Mouse (Mus musculus): Measurements from ENCODE around the gene Slpi. TPM values are rescaled to one million over a fixed set of nuclear protein-coding genes. Genes with fewer than 3 reads are reported as not detected.

Gene Slpi
- polyA plus RNA-seq, 1 experiment, result not detected

DNA sequence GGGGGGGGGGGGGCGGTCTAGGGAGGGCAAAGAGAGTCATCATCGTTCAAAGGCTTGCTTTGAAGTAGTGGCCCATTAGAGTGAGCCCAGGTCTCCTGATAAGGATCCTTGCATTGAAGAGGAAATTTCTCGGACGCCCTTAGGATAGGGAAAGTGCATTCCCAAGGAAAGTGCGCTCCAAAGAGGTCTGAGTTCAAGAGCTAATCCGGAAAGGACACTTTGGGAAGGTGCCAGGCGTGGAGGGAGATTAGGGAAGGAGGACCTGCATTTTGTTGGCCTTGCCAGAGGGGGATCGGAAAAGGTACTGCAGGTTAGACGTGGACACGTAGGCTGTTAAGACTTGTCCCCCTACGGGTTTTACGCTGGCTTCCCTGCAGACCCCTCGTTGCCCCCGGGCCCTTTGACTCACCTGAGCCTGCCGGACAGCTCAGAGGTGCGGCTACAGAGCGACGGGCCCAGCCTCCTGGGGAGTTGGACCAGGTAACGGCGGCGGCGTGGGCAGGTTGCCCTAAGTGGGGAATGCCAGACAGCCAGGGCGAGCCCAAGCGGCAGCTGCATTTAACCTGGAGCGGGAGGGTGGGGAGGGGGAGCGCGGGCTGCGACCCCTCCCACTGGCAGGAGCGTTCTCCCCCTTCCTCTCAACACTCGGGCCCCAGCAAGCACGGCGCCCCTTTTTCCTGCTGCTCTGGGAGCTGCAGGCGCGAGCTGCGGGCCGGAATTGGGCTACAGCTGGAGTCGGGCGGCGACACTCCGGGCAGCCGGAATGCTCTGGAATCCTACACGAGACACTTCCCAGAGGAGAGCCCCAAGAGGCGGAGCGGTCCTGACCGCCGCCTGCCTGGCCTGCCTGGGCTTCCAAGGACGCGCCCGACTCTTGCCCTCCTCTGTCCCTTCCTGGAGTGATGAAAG is 15.4 kb upstream of the Slpi start:
- Histone ChIP-seq H3K4me3 (ENCODE audit: insufficient read depth, low read depth, low read length) (peak overlapping the region; percentile 31), H3K27ac (replicated peaks; ENCODE audit: low read depth, low read length) (no peak overlapping the region), H3K4me1 (ENCODE audit: control insufficient read depth, insufficient read depth, insufficient read length, low read length) (no peaks in the 10 kb centered on the region; the same call in 1 of the 2 replicates)

DNA sequence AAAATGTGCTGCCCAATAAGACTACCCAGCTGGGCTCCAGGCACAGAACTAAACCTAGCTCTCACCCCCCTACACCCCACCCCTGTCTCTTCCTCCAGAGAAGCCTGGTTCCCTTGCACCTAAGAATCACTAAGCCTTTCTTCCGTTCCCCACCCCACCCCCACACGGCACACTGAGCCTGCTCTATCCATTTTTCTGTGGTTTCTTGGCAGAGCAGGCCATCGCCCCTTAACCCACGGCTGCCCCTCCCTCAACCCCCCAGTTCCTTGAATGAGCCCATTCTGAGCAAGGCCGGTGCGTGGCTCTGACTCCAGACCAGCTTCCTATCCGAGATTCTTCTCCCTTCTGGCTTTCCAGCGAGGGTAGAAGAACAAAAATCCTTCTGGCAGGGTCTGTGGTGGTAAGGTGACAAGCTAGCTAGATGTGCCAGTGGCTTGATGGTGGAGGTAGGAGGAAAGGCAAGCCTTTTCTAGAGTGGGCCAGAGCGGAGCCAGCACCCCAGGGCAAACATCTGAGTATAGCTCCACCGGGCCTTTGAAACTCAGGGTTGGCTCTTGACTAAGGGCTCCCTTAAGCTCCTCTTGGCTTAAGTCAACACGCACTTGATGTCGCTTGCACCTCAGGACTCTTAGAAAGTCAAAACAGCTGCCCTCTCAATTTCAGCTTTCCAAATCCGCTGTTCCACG is 14.6 kb upstream of the Slpi start:
- Histone ChIP-seq H3K27ac (replicated peaks; ENCODE audit: low read depth, low read length) (no peak overlapping the region), H3K4me3 (ENCODE audit: insufficient read depth, low read depth, low read length) (no peak overlapping the region), H3K4me1 (ENCODE audit: control insufficient read depth, insufficient read depth, insufficient read length, low read length) (no peaks in the 10 kb centered on the region; the same call in 1 of the 2 replicates)

DNA sequence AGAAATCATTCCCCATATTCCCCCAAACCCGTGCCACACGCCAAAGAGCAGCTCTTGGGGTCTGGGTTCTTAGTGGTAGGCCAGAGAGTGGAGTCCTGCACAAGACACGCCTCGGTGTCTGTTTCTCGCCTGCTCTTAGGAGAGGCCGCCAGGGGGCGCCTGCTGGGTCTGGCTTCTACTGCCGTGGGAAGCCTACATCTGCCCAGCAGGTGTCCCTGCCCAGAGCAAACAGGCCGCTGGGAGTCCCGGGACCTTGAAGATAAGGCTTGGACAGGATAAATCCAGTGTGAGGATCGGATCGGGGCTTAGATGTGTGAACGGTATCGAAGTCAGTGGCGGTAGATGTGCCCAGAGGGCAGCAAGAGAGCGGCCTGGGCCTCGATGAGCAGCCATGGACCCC is 14.0 kb upstream of the Slpi start, which contains the start of gene Rbpjl:
Gene Rbpjl (plus strand): TSS at position 236 of the 400 bp plus-strand sequence.
- no peak within 1 kb of the TSS for H3K4me3 ChIP-seq (ENCODE audit: insufficient read depth, low read depth, low read length)
- no peaks in the 10 kb centered on the region; the same call in 1 of the 2 replicates for H3K4me1 ChIP-seq (ENCODE audit: control insufficient read depth, insufficient read depth, insufficient read length, low read length)
- no peak within 1 kb of the TSS for H3K27ac ChIP-seq (replicated peaks; ENCODE audit: low read depth, low read length)

DNA sequence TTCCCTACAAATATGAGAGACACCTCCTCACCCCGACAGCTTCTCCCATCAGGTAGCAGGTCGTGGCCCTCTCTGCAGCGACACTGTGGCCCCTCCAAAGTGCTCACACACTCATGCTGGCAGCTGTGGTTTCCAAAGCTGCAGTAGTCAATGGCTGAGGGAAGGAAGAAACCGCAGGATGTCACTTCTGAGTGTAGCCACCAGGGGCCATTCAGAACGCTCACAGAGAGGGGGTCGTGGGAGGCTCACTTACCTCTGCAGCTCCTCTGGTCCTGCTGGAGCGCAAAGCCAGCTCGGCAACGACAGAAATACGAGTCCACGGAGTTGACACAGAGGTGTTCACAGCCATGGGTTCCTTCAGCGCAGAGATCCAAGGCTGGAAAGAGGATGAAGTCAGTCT is 8.0 kb upstream of the Slpi start:
- no peaks in the 10 kb centered on the region for H3K4me1 ChIP-seq (ENCODE audit: control insufficient read depth, insufficient read depth, insufficient read length, low read length)
- no peak overlapping the region for H3K27ac ChIP-seq (replicated peaks; ENCODE audit: low read depth, low read length)
- no peak overlapping the region for H3K4me3 ChIP-seq (ENCODE audit: insufficient read depth, low read depth, low read length)

DNA sequence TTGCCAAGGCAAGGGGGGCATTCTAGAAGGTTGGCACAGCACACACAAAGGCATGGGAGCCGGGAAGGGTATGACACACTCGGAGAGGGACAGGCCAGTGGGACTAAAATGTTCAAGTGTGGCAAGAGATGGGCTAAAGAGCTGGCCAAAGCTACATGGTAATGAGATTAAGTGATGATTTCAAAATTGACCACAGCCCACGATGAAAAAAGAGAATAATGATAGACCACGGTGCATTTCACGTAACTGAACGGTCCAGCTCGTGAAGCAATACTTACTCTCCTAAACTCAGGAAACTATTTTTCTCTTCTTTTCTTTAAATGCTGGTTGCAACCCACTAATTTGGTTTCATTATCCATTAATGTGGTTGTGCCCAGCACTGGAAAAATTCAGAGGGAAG is 7.2 kb upstream of the Slpi start:
- no peaks in the 10 kb centered on the region for H3K4me1 ChIP-seq (ENCODE audit: control insufficient read depth, insufficient read depth, insufficient read length, low read length)
- H3K4me3 ChIP-seq (ENCODE audit: insufficient read depth, low read depth, low read length), result no peak overlapping the region
- no peak overlapping the region for H3K27ac ChIP-seq (replicated peaks; ENCODE audit: low read depth, low read length)

DNA sequence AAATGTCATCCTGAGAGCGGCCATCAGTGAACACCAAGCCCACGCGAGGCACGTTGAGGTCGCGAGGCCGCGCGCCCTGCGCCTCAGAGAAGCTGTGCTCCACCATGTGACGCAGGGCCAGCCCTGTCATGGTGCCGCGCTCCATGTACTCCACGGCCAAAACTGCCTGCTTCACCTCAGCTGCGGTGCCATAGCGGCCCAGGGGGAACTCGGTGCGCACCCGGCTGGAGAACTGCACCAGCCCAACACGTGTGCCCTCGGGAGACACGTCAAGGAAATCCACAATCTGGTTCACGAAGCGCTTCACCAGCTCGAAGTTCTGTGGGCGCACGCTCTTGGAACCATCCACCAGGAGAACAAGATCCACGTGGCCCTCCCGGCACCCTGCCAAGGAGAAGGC is 4.2 kb upstream of the Slpi start:
- Histone ChIP-seq H3K27ac (replicated peaks; ENCODE audit: low read depth, low read length) (no peak overlapping the region), H3K4me3 (ENCODE audit: insufficient read depth, low read depth, low read length) (no peak overlapping the region), H3K4me1 (ENCODE audit: control insufficient read depth, insufficient read depth, insufficient read length, low read length) (no peaks in the 10 kb centered on the region)

DNA sequence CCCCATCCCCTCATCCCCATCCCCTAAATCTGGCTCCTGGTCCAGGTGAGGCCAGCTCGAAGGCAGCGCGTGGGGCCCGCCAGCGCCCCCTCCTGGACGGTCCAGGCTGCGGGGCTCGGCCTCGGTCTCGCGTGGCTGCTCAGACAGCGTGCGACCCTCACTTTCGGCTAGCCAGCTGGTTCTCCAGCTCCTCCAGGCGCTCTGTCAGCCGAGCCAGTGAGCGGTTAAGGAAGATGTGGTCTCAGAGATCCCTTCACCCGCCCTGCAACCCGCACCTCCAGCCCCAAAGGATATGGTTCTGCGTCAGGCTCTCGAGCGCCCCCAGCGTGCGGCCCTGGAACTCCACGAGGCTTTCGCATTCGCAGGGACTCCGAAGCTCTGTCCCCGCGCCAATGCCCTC is 604 bp upstream of the Slpi start:
- Histone ChIP-seq H3K4me3 (ENCODE audit: insufficient read depth, low read depth, low read length) (peak overlapping the region; percentile 50), H3K4me1 (ENCODE audit: control insufficient read depth, insufficient read depth, insufficient read length, low read length) (no peaks in the 10 kb centered on the region), H3K27ac (replicated peaks; ENCODE audit: low read depth, low read length) (no peak overlapping the region)

DNA sequence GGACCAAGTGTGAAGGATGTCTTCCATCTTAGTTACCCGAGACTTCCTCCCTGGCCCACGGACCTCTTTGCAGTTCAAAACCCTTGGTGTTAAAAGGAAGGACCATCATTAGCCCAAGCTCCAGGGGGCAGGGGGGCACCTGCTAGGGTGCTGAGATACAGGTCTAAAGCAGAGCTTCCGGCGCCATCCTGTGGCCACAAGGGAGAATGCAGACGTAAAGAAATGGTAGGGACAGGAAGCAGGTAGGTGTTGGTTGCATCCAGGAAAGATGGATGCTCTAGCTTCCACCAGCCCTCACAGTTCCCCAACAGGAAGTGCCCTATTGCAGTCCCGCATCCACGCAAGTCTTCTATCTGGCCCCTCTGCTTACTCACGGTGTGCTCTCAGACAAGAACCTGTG is 1.9 kb downstream of the Slpi start:
- Histone ChIP-seq H3K4me3 (ENCODE audit: insufficient read depth, low read depth, low read length) (no peak overlapping the region), H3K27ac (replicated peaks; ENCODE audit: low read depth, low read length) (no peak overlapping the region), H3K4me1 (ENCODE audit: control insufficient read depth, insufficient read depth, insufficient read length, low read length) (no peaks in the 10 kb centered on the region)

DNA sequence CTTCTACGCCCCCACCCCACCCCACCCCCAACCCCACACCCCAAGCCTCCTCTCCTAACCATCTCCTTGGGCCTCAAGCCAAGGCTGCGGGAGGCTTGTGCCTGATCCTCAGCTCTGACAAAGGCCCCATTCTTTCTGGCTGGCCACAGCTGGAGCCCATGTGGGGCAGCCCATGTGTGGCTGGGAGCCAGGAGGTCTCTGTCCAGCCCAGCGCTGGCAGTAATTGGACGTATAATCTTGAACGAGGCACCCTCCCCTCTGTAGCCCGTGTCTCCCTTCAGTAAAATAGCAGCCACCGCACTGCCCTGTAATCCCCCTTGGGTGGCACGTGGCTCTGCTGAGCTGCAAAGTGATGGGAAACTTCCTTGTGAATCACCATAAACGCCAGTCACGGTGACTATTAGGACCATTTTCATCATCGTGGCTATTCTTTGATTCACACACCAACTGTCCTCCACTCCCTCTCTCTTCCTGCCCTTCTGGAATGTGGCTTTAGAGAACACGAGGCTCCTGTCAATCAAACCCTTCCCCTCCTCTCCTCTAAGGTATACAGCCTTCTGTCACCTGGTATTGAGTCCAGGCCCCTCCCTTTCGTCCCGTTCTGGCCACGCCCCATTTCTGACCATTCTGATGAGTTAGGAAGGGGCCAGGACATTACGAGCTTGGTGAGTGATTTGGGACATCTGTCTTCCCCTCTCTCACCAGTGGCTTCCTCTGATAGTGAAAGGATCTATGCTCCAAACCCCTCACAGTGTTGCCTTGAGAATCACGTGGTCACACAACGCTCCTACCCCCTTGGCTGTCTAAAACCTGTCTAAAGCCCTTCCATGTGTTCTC is 2.8 kb downstream of the Slpi start:
- Histone ChIP-seq H3K4me1 (ENCODE audit: control insufficient read depth, insufficient read depth, insufficient read length, low read length) (no peaks in the 10 kb centered on the region), H3K27ac (replicated peaks; ENCODE audit: low read depth, low read length) (no peak overlapping the region), H3K4me3 (ENCODE audit: insufficient read depth, low read depth, low read length) (no peak overlapping the region)

DNA sequence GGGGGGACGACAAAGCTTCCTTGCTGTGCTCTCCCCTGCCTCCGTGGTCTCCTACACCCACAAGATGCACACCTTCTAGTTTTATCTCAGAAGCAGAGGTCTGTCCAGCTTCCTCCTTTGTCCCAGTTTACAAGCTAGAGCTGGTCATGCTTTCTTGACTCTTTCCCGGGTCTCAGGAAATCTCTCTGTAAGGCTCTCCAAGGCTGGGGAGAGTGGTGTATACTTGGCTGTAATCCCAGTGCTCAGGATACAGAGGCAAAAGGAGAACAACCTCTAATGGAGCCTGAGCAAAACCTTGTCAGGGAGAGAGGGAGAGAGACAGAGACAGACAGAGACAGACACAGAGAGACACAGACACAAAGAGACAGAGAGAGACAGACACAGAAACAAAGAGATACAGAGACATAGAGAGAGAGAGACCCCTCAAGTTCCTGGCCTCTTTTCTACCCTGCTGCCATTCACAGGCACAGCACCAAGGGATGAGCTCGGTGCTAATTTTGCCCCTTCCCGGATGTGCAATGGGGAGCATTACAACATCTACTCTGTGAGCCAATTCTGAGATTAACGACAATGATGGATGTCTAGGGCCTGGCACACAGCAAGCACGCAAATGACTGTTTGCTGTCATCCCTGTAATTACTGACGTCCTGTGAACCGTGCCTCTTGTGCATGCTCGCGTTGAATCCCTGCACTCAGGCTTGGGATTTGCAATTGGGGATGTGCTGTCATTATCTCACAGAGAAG is 5.1 kb downstream of the Slpi start:
- Histone ChIP-seq H3K4me3 (ENCODE audit: insufficient read depth, low read depth, low read length) (no peak overlapping the region), H3K4me1 (ENCODE audit: control insufficient read depth, insufficient read depth, insufficient read length, low read length) (no peaks in the 10 kb centered on the region), H3K27ac (replicated peaks; ENCODE audit: low read depth, low read length) (no peak overlapping the region)

DNA sequence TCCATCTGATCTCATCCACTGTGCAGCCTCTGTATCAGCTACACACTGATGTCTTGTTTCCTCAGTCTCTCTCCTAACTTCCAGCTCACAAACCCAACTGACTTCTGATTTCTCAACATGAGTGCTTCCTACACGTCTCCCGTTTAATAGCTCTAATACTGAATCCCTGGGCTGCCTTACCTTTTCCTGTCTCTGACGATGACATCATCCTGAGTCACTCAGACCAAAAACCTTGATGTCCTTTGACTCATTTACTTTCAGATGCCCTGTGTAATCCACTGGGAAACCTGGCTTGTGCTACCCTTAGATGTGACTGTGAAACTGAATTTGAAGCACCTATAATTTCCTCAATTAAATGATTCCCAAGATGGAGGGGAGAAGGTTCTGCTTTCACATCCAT is 5.9 kb downstream of the Slpi start:
- H3K27ac ChIP-seq (replicated peaks; ENCODE audit: low read depth, low read length), result no peak overlapping the region
- no peak overlapping the region for H3K4me3 ChIP-seq (ENCODE audit: insufficient read depth, low read depth, low read length)
- H3K4me1 ChIP-seq (ENCODE audit: control insufficient read depth, insufficient read depth, insufficient read length, low read length), result no peaks in the 10 kb centered on the region

DNA sequence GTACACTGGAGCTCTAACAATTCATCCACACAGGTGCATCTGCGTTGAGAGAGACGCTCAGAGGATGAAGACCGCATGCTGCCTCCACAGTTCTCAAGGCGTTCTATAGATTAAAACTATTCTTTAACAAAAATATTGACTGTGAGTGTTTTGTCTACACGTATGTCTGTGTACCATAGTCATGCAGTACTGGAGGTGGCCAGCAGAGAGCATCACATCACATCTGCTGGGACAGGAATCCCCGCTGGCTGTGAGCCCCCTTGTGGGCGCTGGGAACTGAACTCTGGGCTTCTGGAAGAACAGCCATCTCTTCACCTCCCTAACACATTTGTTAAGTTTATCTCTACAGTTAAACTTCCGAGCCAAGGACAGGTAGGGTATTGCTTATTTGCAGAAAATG is 7.2 kb downstream of the Slpi start:
- Histone ChIP-seq H3K4me3 (ENCODE audit: insufficient read depth, low read depth, low read length) (no peak overlapping the region), H3K4me1 (ENCODE audit: control insufficient read depth, insufficient read depth, insufficient read length, low read length) (no peaks in the 10 kb centered on the region), H3K27ac (replicated peaks; ENCODE audit: low read depth, low read length) (no peak overlapping the region)

DNA sequence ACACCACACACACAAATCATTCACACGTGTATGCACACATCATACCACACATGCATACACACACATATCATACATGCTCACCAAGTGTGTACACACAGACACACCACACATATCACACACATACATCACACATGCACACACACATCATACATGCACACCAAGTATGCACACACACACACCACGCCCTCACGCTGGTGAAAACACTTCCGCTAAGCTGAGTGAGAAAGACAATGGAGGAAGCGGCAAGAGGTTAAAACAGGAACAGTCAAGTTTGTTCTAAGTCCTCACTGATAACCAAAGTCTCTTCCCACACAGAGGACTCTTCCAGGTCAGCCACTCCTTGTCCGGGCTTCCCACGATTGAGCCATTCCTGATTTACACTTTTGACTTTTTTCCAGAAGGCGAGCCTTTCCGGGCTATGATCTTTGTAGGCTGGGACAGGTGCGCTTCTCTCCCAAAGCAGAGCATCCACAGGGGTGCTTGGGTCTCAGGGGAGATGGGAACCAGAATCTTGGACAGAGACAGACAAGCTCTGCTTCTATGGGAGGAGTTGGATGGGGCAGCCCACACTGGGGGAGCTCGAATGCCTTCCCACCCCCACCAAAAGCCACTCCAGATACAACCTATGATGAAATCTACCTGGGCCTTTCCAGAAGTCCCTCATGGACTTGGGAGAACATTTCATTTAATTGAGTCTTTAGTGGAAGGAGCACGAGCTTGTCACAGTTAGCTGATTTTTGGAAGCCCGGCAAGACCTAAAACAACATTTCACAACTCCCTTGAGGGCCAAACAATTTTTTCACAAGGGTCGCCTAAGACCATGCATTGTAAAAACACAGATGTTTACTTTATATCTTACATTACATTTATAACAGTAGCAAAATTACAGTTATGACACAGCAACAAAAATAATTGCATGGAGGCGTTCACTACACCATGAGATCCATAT is 11.1 kb downstream of the Slpi start:
- Histone ChIP-seq H3K4me1 (ENCODE audit: control insufficient read depth, insufficient read depth, insufficient read length, low read length) (no peaks in the 10 kb centered on the region), H3K4me3 (ENCODE audit: insufficient read depth, low read depth, low read length) (no peak overlapping the region), H3K27ac (replicated peaks; ENCODE audit: low read depth, low read length) (no peak overlapping the region)

DNA sequence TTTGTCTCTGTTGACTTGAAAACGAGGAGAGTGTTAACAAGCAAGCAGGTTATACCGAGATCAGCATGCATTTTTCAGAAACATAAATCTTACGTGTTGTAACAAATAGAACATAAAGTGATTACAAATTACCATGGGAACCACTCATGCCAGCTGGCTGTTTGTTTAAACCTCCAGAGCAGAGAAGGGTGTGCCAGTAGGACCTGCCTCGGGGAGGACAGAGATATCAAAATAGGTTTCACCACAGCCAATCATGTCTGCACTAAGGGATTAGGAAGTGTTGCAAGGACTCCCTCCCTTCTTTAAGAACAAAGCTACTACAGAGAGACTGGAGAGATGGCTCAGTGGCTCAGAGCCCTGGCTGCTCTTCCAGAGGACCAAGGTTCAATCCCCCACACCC is 15.7 kb downstream of the Slpi start:
- Histone ChIP-seq H3K4me3 (ENCODE audit: insufficient read depth, low read depth, low read length) (no peak overlapping the region), H3K4me1 (ENCODE audit: control insufficient read depth, insufficient read depth, insufficient read length, low read length) (no peaks in the 10 kb centered on the region), H3K27ac (replicated peaks; ENCODE audit: low read depth, low read length) (no peak overlapping the region)
